Mouse (Mus musculus): ENCODE data around the gene Trmt10c.

DNA sequence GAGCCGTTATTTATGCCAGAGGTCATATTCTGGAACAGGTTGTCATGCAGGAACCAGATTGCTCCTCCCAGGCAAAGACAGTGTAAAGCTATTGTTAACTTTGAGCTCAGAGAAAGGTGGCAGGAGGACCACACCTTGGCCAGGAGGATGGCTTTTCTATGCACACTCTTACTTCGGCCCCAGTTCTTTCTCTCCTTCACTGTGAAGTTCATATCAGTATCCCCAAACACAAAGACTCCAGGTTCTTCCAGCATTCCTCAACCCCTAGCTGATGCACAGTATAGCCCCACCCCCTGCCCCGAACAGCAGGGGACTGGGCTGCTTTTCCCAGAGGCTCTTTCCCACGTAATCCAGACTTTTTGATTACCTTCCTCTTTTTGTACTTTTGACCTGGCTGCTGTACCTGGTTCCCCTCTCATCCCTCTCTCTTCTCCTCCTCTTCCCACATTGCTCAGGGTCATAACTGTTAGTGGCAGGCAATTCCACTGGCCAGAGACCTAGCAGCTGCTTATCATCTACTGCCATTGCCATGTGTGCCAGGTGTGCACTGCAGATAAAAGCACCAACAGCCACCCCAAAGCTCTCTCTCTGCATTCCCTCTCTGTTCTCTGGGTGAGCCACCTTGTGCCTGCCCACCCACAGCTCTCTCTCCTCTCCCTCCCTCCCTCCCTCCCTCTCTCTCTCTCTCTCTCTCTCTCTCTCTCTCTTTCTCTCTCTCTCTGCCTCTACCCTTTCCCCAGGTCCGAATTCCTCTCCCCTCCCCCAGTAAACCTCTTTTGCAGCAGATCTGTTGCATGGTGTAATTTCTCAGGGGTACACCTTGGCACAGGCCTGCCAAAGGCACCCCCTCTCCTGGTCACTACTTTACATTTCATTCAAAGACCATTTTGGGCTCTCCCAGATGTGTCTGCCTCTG is 34.0 kb upstream of the Trmt10c start:
- TF ChIP-seq POLR2A (IDR thresholded peaks at IDR 0.05; ENCODE audit: borderline replicate concordance, extremely low read depth, insufficient read depth, insufficient read length, poor library complexity, severe bottlenecking) (no peak), CTCF (IDR thresholded peaks at IDR 0.05; ENCODE audit: borderline replicate concordance, extremely low read depth, insufficient read depth, insufficient read length) (no peak)
